Mouse (Mus musculus) right cerebral cortex, postnatal 14 days (tissue): ENCODE results near the gene Prrt3.

ENCODE experiments used
- DNase-seq: peaks from one replicate; pipeline ENCODE4 v3.0.0; 2022

The Prrt3 gene

DNA sequence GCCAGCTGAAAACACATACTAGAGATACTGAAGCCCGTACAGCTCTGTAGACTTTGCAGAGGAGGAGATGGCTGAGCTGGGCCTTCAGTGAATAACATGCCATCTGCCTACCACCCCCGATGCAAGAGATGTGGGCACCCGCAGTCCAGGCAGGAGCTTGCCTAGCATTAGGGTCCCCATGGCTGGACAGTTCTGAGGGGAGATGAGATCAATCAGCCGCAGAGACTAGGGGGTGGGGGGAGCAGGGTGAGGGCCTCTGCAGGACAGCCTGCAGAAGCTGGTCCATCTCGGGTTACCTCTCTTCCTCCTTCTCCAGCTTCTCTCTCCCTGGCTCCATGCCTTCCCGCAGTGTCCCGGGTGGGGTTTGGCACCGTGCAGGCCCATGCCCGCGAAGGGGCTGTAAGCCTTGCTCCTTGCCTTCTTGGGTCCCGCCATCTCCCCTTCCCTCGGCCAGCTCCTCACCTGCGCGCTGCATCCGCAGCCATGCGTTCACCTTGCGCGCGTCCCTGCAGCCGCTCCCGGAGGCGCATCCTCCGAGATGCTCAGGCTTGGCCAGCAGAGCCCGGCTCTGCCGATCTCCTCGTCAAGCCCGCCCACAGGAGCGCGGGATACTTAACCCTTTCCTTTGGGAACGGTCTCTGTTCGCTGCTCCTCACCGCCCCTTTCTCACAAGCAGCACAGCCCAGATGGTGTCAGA, at the start of gene Prrt3:
Gene Prrt3 (minus strand): TSS at position 544 of the 697 bp plus-strand sequence.
- peak; percentile 75 for DNase-seq

DNA sequence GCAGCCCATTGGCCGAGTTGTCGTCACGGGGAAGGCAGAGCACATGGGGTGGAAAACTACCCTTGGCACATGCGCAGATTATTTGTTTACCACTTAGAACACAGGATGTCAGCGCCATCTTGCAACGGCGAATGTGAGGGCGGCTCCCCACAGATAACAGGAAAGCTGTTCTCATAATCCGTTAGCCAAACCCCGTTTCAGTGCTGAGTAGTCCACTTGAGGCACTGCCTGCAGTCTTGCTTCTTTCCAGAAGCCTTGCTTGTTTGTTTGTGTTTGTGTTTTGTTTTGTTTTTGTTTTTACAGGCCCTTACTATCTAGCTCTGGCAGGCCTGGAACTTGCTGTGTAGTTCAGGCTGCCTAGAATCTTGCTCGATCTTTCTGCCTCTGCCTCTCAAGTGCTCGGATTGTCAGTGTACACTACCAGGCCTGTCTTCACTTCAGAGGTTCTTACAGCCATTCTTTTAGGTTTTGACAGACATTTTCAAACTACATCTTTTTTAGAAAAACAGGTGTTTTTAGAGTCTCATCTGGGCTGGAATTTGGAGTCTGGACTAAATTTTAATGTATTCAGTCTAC, 42.3 kb upstream of the Prrt3 start:
- DNase-seq = no peak

DNA sequence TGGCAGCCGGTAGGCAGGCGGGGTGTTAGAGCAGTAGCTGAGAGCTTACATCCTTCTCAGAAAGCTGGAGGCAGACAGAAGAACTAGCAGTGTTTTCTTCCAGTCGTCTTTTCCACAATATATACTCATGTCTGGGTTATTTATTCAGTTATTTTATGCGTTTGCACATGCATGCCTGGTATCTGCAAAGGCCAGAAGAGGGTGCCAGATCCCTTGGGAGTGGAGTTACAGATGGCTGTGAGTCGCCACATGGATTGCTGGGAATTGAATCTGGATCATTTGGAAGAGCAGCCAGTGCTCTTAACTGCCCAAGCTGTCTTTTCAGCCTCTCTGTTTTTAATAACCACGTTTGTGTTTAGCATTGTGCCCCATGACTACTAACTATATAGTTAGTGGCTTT, 39.9 kb upstream of the Prrt3 start:
- no peak for DNase-seq

DNA sequence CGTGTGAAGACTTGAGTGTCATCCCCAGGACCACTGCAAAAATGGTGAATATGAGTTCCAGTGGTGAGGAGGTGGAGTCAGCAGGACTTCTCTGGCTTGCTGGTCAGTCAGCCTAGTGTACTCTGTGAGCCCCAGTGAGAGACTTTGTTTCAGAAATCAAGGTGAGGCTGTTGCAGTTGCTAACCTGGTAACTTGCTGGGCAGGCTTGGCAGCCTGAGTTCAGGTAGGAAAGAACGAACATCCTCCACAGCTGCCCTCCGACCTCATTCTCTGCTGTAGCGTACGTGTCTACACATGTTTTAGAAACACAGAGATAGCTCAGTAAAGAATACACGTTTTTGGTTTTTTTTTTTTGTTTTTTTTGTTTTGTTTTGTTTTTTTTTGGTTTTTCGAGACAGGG, 33.2 kb upstream of the Prrt3 start:
- no peak for DNase-seq

DNA sequence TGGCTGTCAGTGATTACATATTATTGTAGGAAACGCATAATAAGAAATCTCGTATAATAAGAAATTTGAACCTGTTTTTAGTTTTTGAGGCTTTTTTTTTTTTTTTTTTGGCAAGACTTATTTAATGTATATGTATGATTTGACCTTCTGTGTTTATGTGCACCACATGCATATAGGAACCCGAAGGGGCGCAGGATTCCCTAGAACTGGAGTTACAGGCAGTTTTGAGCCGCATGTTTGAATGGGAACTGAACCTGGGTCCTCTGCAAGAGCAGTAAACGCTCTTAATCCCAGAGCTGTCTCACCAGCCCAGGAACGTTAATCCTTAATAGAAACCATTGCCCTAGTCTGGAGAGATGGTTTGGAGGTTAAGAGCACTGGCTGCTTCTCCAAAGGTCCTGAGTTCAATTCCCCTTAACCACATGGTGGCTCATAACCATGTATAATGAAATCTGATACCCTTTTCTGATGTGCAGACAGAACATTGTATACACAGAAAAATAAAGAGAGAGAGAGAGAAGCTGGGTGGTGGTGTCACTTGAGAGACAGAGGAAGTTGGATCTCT, 30.2 kb upstream of the Prrt3 start:
- no peak for DNase-seq

DNA sequence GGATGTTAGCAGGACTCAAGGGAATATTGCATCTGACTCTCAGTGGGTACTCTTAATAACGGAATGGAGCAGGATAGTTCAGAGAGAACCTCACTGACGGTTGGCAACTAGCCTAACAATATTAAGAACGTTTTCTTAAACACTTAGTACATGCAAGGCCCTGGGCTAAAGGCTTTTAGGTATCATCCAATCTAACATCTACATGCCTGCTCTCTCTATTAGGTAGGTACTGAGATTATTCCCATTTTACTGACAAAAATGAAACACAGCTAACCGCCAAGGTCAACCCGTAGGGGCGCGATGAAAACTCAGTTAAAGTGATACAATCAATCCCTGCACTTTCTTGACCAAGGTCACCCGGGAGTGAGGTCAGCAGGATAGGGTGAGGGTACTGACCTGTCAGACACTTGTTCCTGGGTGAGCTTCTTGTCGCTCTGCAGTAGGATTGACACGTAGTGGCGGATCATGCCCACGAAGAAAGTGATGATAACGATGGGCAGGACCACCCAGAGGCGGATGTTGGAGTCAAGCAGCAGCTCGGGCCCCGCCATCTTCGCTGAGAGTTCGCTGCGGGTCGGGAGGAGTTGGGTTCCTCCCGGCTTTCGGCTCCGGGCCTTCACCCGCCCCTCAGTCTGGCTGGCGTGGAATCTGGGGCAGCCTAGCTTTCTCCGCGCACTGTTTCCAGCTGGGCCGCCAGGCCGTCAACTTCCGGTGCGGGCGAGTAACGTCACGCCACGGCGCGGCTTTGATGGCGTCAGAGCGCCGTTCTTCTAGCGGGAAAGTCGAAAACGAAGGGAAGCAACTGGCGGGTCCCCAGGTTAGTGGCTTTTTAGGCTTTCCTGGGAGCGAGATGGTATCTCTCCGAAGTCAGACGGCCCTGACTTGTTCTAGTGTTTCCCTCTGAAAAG, 29.5 kb upstream of the Prrt3 start, which contains the start of the genes Emc3 and Fancd2:
Gene Emc3 (minus strand): TSS at position 721 of the 908 bp plus-strand sequence.
Gene Fancd2 (plus strand): TSS at position 751 of the 908 bp plus-strand sequence.
- peak; percentile 92 for DNase-seq

DNA sequence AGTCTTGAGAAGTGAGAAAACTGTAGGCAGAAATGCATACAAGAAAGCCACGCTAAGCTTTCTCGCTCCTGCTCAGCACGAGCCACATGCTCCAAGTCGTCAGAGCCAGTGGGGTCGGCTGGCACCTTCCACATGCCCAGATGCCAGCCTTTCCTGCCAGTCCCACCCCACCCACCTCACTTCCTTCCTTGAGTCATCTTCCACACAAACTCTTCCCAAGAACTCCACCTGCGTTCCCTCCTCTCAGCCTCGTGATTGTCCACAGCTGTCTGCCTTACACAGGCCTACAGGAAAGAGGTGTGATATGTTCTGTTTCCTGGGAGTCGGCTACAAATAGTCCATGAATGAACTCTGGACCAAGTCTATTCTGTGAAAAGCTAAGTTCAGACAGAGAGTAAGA, 21.7 kb upstream of the Prrt3 start:
- no peak for DNase-seq

DNA sequence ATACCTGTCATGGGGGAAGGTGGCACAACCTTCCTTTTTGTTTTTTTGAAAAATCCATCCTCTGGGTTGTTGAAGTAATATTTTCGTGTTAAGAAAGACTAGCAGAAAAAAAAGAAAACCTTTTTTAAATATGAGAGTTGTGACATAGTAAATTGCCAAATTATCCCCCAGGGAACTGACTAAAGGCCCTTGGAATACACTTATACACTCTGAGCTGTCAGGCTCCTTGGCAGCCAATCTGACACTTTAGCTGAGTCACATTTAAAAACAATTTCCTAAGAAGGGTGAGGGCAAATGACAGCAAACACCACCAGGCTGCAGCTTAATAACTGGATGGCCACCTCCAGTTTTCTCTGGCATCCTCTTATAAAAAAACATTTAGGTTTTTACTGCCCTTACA, 20.6 kb upstream of the Prrt3 start:
- DNase-seq = no peak

DNA sequence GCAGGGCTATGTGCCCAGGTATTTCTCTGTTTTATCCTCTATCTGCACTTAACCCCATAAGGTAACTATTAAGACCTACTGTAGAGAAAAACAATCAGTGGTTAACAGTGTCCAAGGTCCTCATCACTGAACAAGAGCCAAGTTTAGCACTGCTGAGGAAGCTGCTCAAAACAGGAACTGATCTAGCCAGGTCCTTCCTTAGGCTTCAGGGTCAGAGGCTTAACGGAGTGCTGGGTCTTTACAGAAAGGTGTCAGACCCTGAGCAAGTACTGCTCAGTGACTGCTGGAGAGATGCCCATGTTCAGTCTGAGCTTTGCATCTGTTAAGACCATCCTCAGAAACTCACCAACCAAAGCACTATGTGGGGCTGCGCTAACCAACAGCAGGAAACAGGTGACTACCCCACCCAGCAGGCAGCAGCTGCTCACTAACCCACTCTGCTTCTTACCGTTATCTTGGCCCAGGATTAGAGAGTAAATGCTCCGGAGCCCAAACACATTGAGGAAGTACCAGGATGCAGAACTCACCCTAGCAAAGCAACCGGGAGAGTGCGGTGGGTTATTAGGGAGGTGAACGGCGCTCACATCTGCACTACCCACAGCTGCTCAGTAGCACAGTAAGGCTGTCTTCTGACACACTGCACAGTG, 15.8 kb upstream of the Prrt3 start:
- DNase-seq = no peak

DNA sequence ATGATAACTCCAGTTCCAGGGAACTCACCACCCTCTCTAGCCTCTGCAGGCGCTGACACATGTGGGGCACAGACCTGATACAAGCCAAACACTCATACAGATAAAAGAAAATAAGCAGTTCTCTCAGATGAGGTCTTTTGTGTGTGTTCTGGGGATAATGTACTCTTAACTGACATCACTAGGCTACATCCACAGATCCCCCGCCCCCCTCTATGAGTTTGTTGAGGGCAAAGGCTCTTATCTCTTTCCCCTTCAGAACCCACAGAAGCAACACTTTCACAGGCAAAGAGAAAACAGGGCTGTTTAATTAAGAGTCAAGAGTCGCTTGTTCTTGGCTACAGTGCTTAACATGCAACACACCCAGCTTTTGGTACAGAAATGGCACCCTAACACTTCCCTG, 12.9 kb upstream of the Prrt3 start:
- no peak for DNase-seq

DNA sequence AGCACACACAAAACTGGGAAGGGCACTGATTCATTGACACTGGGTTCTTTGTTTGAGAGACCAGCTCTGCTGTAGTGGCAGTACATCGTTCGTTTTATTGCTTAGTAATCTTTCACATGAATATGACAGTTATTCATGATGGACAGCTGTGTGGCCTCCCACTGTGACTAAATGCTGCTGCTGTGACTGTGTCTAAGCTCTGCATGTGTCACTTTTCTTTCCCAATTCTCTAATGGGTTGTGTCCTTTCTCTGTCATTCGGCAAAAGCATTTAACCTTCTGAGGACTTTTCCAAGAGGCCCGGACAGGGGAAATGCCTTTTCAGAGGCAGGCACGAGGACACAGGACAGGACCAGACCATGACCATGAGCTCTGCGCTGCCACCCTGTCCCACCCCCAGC, 12.2 kb upstream of the Prrt3 start:
- no peak for DNase-seq

DNA sequence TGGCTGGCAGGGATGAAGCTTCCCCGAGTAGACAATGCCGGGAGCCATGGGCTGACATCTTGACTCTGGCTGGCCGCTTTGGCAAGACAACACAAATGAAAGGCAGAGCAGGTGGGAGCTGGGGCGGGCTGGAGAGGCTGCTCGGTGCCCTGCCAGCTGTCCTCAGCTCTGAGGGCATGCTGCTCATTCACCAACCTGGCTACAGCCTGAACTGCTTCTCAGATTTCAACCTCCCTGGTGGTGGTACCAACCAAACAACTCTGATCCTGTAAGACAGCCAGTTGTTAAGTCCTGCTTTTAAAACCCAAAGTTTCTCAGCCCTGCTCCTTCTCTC, 7.2 kb upstream of the Prrt3 start:
- DNase-seq = no peak

DNA sequence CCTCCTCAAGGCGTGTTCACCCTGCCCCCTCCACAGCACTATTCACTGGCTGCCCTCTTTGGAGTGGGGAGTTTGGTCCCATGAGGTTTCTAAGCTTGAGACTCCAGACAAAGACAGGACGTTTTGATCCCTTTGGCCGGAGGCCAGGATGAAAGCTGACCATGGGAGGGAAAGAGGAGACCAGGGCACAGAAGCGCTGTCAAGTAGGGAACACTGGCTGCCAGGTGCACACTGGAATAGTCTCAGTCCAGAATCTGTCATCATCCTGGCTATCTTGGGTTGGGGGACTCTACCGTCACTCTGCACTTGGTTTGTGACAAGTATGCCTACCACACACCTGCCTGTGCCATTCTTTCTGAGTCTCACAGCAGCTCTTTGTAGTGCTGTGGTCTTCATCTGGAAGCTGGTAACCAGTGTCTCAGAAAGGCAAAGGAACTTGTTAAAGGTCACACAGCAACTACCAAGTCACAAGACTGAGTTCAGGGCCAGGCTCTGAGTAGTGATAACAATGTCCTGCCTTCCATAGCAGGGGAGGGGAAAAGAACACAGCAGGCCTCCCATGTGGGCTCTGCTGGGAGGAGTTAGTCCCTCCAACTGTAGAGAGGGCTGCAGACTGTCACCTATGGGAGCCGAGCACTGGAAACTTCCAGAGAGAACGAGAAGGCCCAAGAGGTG, 6.7 kb upstream of the Prrt3 start:
- no peak for DNase-seq

DNA sequence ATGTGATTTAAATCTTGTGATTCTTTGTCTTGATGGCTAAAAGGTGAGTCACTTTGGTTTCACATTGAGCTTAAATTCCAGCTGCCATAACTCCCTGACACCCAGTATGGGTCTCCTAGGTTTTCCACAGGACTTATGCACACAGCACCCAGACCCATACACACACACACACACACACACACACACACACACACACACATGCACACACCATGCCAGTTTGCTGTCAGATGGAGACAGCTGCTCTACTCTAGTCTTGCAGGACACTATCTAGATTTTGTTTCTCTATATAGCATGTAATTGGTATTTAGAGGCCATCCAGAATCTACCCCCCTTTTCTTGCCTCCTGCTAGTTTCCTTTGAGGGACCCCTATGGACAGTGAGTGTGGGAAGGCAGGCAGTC, 5.4 kb upstream of the Prrt3 start:
- DNase-seq = no peak

DNA sequence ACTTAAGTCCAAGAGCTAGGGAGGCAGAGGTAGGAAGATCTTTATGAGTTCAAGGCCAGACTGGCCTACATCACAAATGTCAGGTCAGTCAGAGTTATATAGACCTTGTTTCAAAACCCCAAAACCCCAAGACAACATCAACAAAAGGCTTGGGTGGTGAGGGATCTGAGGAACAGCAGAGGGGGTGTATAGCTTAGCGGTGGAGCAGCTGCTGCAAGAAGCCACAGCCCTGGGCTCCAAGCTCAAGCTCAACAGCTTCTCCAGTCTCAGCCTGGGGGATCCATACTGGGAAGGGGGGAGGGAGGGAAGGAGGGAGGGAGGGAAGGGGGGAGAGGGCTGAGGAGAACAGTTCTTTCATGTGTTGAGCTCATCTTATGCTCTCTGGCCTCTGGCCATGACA, 4.0 kb upstream of the Prrt3 start:
- DNase-seq = no peak

DNA sequence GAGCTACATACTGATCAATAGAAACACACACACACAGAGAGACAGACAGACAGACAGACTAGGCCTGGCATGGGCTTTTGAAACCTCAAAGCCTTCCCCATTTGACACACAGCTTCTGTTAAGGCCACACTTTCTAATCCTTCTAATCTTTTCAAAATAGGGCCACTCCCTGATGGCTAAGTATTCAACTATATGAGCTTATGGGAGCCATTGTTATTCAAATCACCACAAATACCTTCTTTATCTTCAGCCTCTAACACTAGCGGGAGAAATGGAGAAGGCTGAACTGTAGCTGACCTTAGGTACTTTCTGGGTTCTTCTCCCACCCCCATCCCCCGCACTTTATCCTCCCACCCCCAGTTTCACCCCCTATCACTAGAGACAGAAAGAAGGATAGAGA, 1.1 kb upstream of the Prrt3 start:
- DNase-seq = no peak

DNA sequence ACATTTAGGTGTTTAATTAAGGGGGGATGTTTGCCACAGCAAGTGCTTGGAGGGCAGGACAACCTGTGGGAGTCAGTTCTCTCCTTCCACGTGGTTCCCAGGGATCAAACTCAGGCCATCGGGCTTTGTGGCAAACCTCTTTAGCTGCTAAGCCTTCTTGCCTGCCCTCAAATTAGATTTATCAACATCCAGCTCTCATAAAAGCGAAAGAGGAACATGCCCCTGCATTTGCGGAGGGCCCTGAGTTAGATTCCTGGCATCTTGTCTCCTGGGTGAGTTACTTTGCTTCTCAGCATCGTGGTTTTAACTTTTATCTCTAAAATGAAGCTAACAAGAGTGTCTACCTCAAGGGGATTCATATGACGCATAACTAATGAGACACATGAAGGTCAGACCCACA, 2.4 kb downstream of the Prrt3 start:
- no peak for DNase-seq

DNA sequence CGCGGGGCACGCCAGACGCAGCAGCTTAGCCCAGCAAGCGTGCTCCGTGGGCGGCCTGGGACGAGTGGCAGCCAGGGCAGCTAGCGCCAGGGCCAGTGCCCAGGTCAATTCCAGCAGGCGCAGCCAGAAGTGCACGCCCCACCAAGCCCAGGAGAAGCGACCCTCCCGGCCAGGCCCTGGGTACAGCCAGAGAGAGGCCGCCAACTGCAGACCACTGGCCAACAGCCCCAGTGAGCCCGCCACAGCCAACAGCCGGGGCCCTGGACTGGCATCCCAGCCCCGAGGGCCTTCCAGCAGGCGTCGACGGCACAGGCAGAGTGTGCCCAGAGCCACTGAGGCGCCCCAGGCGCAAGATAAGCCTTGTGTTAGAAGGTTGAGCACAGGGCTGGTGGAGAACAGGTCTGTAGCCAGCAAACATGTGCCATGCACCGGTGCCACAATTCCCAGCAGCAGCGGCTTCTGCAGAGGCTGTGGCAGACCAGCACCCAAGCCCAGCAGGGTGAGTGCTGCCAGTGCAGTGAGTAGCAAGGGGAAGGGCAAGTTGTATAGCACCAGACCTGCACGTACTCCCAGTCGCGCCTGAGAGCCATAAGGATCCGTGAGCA, 6.6 kb downstream of the Prrt3 start:
- no peak for DNase-seq

DNA sequence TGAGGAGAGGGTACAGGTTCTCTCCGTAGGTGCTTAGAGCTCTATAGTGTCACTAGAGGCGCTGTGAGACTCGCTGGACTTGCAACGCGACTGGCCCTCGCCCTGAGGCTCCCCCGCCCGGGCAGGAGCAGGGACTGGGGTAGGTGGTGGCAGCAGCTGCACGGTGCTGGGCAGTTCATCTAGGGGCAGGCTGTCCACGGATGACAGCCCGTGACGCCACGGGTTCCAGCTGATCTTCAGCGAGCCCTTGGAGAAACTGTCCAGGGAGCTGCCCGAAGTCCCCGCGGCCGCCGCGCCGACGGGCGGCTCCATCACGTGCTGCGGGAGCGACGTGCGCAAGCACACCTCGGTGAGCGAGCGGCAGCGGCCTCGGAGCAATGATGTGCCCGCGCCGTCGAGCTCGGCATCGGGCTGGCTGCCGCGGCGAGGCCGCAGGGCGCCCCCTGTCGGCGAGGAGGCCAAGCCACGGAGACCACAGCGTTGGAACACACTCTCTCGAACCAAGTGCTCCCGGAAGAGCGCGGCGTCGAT, 7.4 kb downstream of the Prrt3 start:
- peak; percentile 79 for DNase-seq

DNA sequence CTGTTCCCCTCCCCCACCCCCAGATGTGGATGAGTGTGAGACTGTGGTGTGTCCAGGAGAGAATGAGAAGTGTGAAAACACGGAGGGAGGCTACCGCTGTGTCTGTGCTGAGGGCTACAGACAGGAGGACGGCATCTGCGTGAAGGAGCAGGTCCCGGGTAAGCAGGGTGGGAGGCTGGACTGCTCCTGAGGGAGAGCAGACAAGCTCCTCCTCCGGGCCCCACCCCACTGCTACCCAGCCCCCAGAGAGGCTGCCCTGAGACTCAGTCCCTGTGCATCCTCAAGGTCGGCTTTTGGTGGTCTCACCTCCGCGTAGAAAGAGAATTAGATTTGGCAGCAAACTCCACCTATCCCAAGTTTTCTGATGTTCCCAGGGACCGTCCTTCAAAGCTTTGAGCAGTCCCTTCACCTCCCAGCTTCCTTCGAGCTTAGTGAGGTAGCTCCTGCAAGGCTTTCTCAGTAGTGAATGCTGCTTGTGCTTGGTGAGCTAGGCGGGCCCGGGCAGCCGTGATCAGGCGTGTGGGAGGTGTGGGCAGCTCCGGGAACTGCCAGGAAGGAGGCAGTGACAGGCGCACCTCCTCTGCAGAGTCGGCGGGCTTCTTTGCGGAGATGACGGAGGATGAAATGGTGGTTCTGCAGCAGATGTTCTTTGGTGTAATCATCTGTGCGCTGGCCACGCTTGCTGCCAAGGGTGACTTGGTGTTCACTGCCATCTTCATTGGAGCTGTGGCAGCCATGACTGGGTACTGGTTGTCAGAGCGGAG, 9.4 kb downstream of the Prrt3 start:
- peak; percentile 43 for DNase-seq

DNA sequence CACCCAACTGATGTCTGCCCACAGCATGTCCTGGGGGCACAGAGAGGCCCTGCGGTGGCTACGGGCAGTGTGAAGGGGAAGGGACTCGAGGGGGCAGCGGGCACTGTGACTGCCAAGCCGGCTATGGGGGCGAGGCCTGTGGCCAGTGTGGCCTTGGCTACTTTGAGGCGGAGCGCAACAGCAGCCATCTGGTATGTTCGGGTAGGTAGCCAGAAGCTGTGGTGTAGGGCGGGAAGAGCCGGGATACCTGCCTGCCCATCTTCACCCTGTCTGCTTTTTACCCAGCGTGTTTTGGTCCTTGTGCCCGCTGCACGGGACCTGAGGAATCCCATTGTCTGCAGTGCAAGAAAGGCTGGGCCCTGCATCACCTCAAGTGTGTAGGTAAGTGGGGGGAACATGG, 12.3 kb downstream of the Prrt3 start:
- DNase-seq = no peak
